Mouse (Mus musculus): ENCODE measurements around the gene Il1r2. TPM values are rescaled to one million over a fixed set of nuclear protein-coding genes. Genes with fewer than 3 reads are reported as not detected.

Gene Il1r2
- polyA plus RNA-seq, 1 experiment, result 1.2 TPM

GRCm38 (mm10) chr1:40081041-40081440 is 7.2 kb downstream of the Il1r2 start:
- TF ChIP-seq CTCF (IDR thresholded peaks at IDR 0.05; ENCODE audit: extremely low read depth, insufficient read length, insufficient replicate concordance, low read depth, low read length) (no peak), POLR2A (IDR thresholded peaks at IDR 0.05; ENCODE audit: low read depth, low read length) (no peak)
- 69% methylated on average over 2 of the region's 2 CpGs for WGBS
- Histone ChIP-seq H3K27ac (ENCODE audit: insufficient read depth, low read depth, low read length) (no peak overlapping the region), H3K27me3 (ENCODE audit: control insufficient read depth, insufficient read depth, low read length) (no peaks in the 10 kb centered on the region), H3K36me3 (ENCODE audit: control insufficient read depth, insufficient read depth, low read length) (no peaks in the 10 kb centered on the region), H3K4me3 (ENCODE audit: low read depth, low read length) (no peak overlapping the region), H3K4me1 (ENCODE audit: control insufficient read depth, insufficient read depth, insufficient read length, low read length) (no peaks in the 10 kb centered on the region)

DNA sequence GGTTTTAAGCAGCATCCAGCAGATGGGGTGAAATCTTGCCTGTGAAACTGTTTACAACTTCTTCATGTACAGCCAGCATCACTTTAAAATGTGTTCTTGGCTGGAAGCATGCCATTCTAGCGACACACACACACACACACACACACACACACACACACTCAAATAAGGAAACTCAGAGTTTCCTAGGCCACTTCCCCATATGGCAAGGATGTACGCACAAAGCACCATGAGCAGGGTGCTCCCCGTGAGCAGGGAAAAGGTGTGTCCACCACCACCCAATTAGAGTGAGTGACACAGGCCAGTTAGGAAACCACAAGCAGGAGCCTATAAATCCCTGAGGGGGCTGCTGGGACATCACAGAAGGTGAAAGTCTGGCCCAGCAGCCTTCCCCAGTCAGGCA is 10.5 kb downstream of the Il1r2 start:
- H3K4me3 ChIP-seq (ENCODE audit: low read depth, low read length), result peak overlapping the region; percentile 2; the same call in 1 of the 2 replicates
- no peak for TF ChIP-seq POLR2A (IDR thresholded peaks at IDR 0.05; ENCODE audit: low read depth, low read length)
- no peak for TF ChIP-seq CTCF (IDR thresholded peaks at IDR 0.05; ENCODE audit: extremely low read depth, insufficient read length, insufficient replicate concordance, low read depth, low read length)
- H3K27ac ChIP-seq (ENCODE audit: insufficient read depth, low read depth, low read length), result 0 out of 2 replicates have a peak overlapping the region, but pooled peaks have one; percentile 12
- H3K27me3 ChIP-seq (ENCODE audit: control insufficient read depth, insufficient read depth, low read length), result no peaks in the 10 kb centered on the region
- WGBS, result 29% methylated on average over 3 of the region's 3 CpGs
- H3K36me3 ChIP-seq (ENCODE audit: control insufficient read depth, insufficient read depth, low read length), result no peaks in the 10 kb centered on the region
- H3K4me1 ChIP-seq (ENCODE audit: control insufficient read depth, insufficient read depth, insufficient read length, low read length), result no peaks in the 10 kb centered on the region

DNA sequence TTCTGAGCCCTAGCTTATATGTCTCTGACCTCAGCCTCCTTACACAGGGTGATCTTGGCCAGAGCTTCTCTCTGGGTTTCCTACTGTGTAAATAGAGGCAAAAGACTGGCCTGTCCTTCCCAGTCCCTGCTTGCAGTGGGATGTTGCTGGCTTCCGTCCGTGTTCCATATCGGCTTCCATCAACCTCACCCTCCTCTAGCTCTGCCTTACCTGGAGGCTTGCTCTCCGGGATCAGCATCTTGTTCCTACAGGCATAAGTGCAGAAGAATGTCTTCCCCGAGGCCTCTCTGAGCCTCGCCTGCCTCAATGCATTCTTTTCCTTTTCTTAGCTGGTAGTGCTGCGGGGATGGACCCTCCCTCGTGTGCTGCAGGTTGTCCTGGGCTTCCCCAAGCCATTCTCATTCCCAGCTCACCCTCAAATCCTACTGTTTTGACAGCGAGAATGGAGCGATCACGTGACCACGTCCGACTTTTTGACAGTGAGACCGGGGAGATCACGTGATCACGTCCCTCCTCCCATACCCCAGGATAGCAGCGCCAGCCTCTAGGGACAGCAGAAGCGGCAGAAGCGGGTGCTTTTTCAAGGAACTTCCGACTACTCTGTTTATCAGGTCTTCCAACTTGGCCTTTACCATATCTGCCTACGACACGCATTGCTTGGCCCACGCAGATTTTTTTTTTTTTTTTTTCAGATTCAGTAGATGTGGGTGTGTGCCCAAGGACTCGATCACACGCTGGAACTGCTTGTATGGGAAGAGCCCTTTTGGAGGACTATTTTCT is 11.7 kb downstream of the Il1r2 start:
- no peaks in the 10 kb centered on the region for H3K36me3 ChIP-seq (ENCODE audit: control insufficient read depth, insufficient read depth, low read length)
- no peaks in the 10 kb centered on the region for H3K4me1 ChIP-seq (ENCODE audit: control insufficient read depth, insufficient read depth, insufficient read length, low read length)
- TF ChIP-seq CTCF (IDR thresholded peaks at IDR 0.05; ENCODE audit: extremely low read depth, insufficient read length, insufficient replicate concordance, low read depth, low read length) (no peak), POLR2A (IDR thresholded peaks at IDR 0.05; ENCODE audit: low read depth, low read length) (no peak)
- peak overlapping the region; percentile 58 for H3K4me3 ChIP-seq (ENCODE audit: low read depth, low read length)
- 3% methylated on average over 25 of the region's 25 CpGs for WGBS
- H3K27me3 ChIP-seq (ENCODE audit: control insufficient read depth, insufficient read depth, low read length), result no peaks in the 10 kb centered on the region
- 0 out of 2 replicates have a peak overlapping the region, but pooled peaks have one; percentile 1 for H3K27ac ChIP-seq (ENCODE audit: insufficient read depth, low read depth, low read length)

DNA sequence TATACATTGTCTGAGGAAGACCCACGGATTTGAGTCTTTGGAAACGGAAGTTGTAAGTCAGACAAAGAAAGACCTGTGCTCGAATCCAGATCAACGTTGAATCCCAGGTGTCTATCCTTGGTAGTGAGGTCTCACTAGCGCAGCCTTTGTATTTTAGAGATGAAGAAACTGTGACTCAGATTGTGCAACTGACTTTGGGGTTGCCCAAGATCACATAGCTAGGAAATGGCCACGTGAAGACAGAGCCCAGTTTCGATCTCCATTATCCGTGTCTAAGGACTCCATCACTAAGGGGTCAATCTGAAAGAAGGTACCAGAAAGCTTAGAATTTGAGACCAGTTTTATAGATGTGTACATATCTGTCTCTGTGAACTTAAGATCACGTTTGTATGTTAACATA is 17.3 kb downstream of the Il1r2 start:
- no peak overlapping the region for H3K27ac ChIP-seq (ENCODE audit: insufficient read depth, low read depth, low read length)

DNA sequence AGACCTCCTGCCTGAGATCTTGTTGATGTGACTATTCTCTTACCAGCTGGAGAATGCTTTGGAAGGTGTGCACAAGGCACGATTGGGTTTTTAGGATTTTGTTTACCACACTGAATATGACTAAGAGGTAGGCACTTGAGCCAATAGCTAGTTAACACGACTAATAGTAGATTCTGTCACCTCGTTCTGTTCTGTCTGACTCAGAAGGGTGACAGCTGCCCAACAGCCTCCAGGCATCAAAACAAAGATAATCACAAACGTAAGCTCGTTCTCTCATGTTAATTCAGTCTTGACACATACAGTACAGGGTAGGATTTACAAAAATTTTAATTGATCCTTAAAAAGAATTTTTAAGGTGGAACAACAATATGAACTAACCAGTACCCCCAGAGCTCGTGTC is 18.7 kb downstream of the Il1r2 start:
- WGBS, result 69% methylated on average over 6 of the region's 6 CpGs
- Histone ChIP-seq H3K27me3 (ENCODE audit: control insufficient read depth, insufficient read depth, low read length) (no peaks in the 10 kb centered on the region), H3K27ac (ENCODE audit: insufficient read depth, low read depth, low read length) (no peak overlapping the region), H3K36me3 (ENCODE audit: control insufficient read depth, insufficient read depth, low read length) (no peaks in the 10 kb centered on the region), H3K4me1 (ENCODE audit: control insufficient read depth, insufficient read depth, insufficient read length, low read length) (no peaks in the 10 kb centered on the region), H3K4me3 (ENCODE audit: low read depth, low read length) (no peak overlapping the region)
- no peak for TF ChIP-seq POLR2A (IDR thresholded peaks at IDR 0.05; ENCODE audit: low read depth, low read length)

More for the DNA sequence above, 17.3 kb downstream of the Il1r2 start:
- Histone ChIP-seq H3K27me3 (ENCODE audit: control insufficient read depth, insufficient read depth, low read length) (no peaks in the 10 kb centered on the region), H3K36me3 (ENCODE audit: control insufficient read depth, insufficient read depth, low read length) (no peaks in the 10 kb centered on the region), H3K4me3 (ENCODE audit: low read depth, low read length) (no peak overlapping the region), H3K4me1 (ENCODE audit: control insufficient read depth, insufficient read depth, insufficient read length, low read length) (no peaks in the 10 kb centered on the region)
- 83% methylated on average over 9 of the region's 9 CpGs for WGBS
- TF ChIP-seq CTCF (IDR thresholded peaks at IDR 0.05; ENCODE audit: extremely low read depth, insufficient read length, insufficient replicate concordance, low read depth, low read length), result no peak
- TF ChIP-seq POLR2A (IDR thresholded peaks at IDR 0.05; ENCODE audit: low read depth, low read length), result no peak

DNA sequence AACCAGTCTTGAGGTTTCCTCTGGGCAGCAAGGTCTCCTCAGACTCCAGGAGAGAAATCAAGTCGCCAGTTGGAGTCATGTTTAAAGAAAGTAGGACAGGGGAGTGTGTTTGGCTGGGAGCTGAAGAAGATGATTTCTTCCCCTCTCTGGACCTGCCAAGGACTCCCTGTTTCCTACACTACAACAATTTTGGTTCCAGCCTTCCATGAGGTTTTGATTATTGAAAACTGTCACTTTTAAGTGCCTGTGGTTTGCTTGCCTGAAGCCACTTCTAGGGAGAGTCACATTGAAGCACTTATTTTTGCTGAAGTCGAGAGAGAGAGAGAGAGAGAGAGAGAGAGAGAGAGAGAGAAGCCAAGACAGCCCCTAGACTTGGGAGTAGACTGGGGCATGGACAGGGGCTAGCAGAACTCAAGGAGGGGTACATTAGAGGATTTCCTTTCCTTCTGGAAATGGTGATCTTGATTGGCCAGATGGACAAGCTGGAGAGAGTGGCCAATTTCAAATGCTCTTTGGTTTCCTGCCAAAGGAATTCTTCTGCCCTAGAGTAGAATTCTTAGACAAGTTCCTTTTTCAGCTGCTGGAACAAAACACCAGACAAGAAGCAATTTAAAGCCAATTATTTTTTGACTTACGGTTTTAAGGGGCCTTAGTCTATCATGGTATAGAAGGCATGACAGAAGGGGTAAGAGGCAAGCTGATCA is 20.9 kb downstream of the Il1r2 start:
- H3K4me1 ChIP-seq (ENCODE audit: control insufficient read depth, insufficient read depth, insufficient read length, low read length), result no peaks in the 10 kb centered on the region
- 0 out of 2 replicates have a peak overlapping the region, but pooled peaks have one; percentile 37 for H3K27ac ChIP-seq (ENCODE audit: insufficient read depth, low read depth, low read length)
- H3K4me3 ChIP-seq (ENCODE audit: low read depth, low read length), result no peak overlapping the region
- no peak for TF ChIP-seq POLR2A (IDR thresholded peaks at IDR 0.05; ENCODE audit: low read depth, low read length)
- no peak for TF ChIP-seq CTCF (IDR thresholded peaks at IDR 0.05; ENCODE audit: extremely low read depth, insufficient read length, insufficient replicate concordance, low read depth, low read length)
- WGBS, result 59% methylated on average over 3 of the region's 3 CpGs
- no peaks in the 10 kb centered on the region for H3K27me3 ChIP-seq (ENCODE audit: control insufficient read depth, insufficient read depth, low read length)
- H3K36me3 ChIP-seq (ENCODE audit: control insufficient read depth, insufficient read depth, low read length), result no peaks in the 10 kb centered on the region

- TF ChIP-seq POLR2A (IDR thresholded peaks at IDR 0.05; ENCODE audit: low read depth, low read length), result no peak
- peak; percentile 19; the same call in 1 of the 2 replicates for TF ChIP-seq CTCF (IDR thresholded peaks at IDR 0.05; ENCODE audit: extremely low read depth, insufficient read length, insufficient replicate concordance, low read depth, low read length)
- H3K4me3 ChIP-seq (ENCODE audit: low read depth, low read length), result no peak overlapping the region
- H3K4me1 ChIP-seq (ENCODE audit: control insufficient read depth, insufficient read depth, insufficient read length, low read length), result no peaks in the 10 kb centered on the region
- H3K27ac ChIP-seq (ENCODE audit: insufficient read depth, low read depth, low read length), result no peak overlapping the region
- 24% methylated on average over 1 of the region's 1 CpGs for WGBS
- no peaks in the 10 kb centered on the region for H3K36me3 ChIP-seq (ENCODE audit: control insufficient read depth, insufficient read depth, low read length)
- no peaks in the 10 kb centered on the region for H3K27me3 ChIP-seq (ENCODE audit: control insufficient read depth, insufficient read depth, low read length)
Observed at GRCm38 (mm10) chr1:40095585-40095984, 21.7 kb downstream of the Il1r2 start.
